In genomic region chr13:62856850-62857249, GRCm38 (mm10) we compare ENCODE assay signal across 9 mouse cellular contexts. TPM values are rescaled to one million over a fixed set of nuclear protein-coding genes. Genes with fewer than 3 reads are reported as not detected.
DNase-seq lines count a peak whose midpoint lies in the region; ATAC-seq and TF ChIP-seq lines count a peak whose summit lies in the region.
"Had no signal": no experiment of that assay in that cellular context is flagged by ENCODE, and none has a peak within 500 bp of the region (broad histone marks: within the 10 kb centered on the region; RNA-seq: fewer than 3 reads in every experiment).

No protein-coding gene starts in this region.

- H3K9ac ChIP-seq in hindbrain, embryonic 13.5 days, result no peak overlapping the region
- no peak overlapping the region for H3K9ac ChIP-seq in hindbrain, postnatal 0 days (replicated peaks; ENCODE audit: low read length)
- no peak overlapping the region for H3K9ac ChIP-seq in midbrain, embryonic 13.5 days (replicated peaks)

- peak; percentile 16 for ATAC-seq in hindbrain, embryonic 13.5 days (ENCODE audit: low FRiP score)
- no peak for ATAC-seq in hindbrain, postnatal 0 days
- peak; percentile 19; the same call in 1 of the 2 replicates for ATAC-seq in midbrain, embryonic 13.5 days

- WGBS in hindbrain, embryonic 13.5 days, result 91% methylated on average over 14 of the region's 14 CpGs
- 83% methylated on average over 14 of the region's 14 CpGs for WGBS in hindbrain, postnatal 0 days
- WGBS in midbrain, embryonic 13.5 days, result 90% methylated on average over 14 of the region's 14 CpGs
- WGBS in midbrain, embryonic 10.5 days, result 90% methylated on average over 14 of the region's 14 CpGs

- H3K4me2 ChIP-seq in hindbrain, embryonic 13.5 days, result no peak overlapping the region
- H3K4me2 ChIP-seq in hindbrain, postnatal 0 days (ENCODE audit: low read depth, low read length), result no peak overlapping the region
- H3K4me2 ChIP-seq in midbrain, embryonic 13.5 days (replicated peaks), result no peak overlapping the region

- TF ChIP-seq CTCF in hindbrain, postnatal 0 days (IDR thresholded peaks at IDR 0.05; ENCODE audit: low read depth), result no peak

- H3K4me1 ChIP-seq in hindbrain, embryonic 13.5 days (replicated peaks), result no peaks in the 10 kb centered on the region; the same call in 1 of the 2 replicates
- H3K4me1 ChIP-seq in hindbrain, postnatal 0 days (ENCODE audit: insufficient read depth, low read length), result no peaks in the 10 kb centered on the region
- H3K4me1 ChIP-seq in midbrain, embryonic 13.5 days (replicated peaks), result no peaks in the 10 kb centered on the region
- no peaks in the 10 kb centered on the region; the same call in 1 of the 2 replicates for H3K4me1 ChIP-seq in midbrain, embryonic 10.5 days

- H3K36me3 ChIP-seq in hindbrain, embryonic 13.5 days, result no peaks in the 10 kb centered on the region
- no peaks in the 10 kb centered on the region for H3K36me3 ChIP-seq in hindbrain, postnatal 0 days (ENCODE audit: insufficient read depth, low read length)
- no peaks in the 10 kb centered on the region for H3K36me3 ChIP-seq in midbrain, embryonic 13.5 days
- no peaks in the 10 kb centered on the region for H3K36me3 ChIP-seq in midbrain, embryonic 10.5 days

- no peak for DNase-seq in hindbrain, postnatal 0 days (ENCODE audit: low spot score)
- DNase-seq in midbrain, embryonic 10.5 days (ENCODE audit: low spot score), result no peak
- DNase-seq in gastrocnemius, postnatal 36 days, result peak; percentile 25 to 41
- peak; percentile 77 for DNase-seq in skeletal muscle tissue, adult 2 months (ENCODE audit: low read depth, low spot score)
- no peak for DNase-seq in thymus, adult 18-20 months

- intact Hi-C loops in gastrocnemius, postnatal 36 days (cut with DNase I), result loop anchor here (5.0 kb wide), 1 partner anchor 390 kb away; the partner anchor contains the start of gene Gm49359

- no peak overlapping the region for H3K27ac ChIP-seq in hindbrain, embryonic 13.5 days
- no peak overlapping the region for H3K27ac ChIP-seq in hindbrain, postnatal 0 days
- no peak overlapping the region for H3K27ac ChIP-seq in midbrain, embryonic 13.5 days
- H3K27ac ChIP-seq in midbrain, embryonic 10.5 days (replicated peaks), result no peak overlapping the region

- H3K9me3 ChIP-seq in hindbrain, embryonic 13.5 days, result no peaks in the 10 kb centered on the region
- no peaks in the 10 kb centered on the region for H3K9me3 ChIP-seq in hindbrain, postnatal 0 days (ENCODE audit: low read length)
- H3K9me3 ChIP-seq in midbrain, embryonic 13.5 days, result no peaks in the 10 kb centered on the region
- no peaks in the 10 kb centered on the region for H3K9me3 ChIP-seq in midbrain, embryonic 10.5 days (replicated peaks)

- H3K27me3 ChIP-seq in hindbrain, embryonic 13.5 days, result no peaks in the 10 kb centered on the region
- H3K27me3 ChIP-seq in hindbrain, postnatal 0 days (ENCODE audit: insufficient read depth, low read length), result no peaks in the 10 kb centered on the region
- H3K27me3 ChIP-seq in midbrain, embryonic 13.5 days, result no peaks in the 10 kb centered on the region
- H3K27me3 ChIP-seq in midbrain, embryonic 10.5 days (ENCODE audit: low read depth, poor library complexity, severe bottlenecking), result no peaks in the 10 kb centered on the region

- no peak overlapping the region for H3K4me3 ChIP-seq in hindbrain, embryonic 13.5 days
- H3K4me3 ChIP-seq in hindbrain, postnatal 0 days (ENCODE audit: low read length), result no peak overlapping the region
- H3K4me3 ChIP-seq in midbrain, embryonic 13.5 days (replicated peaks), result no peak overlapping the region
- no peak overlapping the region for H3K4me3 ChIP-seq in midbrain, embryonic 10.5 days
- H3K4me3 ChIP-seq: myocyte had no signal

RNA-seq across cellular contexts. Expression of gene Fbp2, which starts 1.4 kb away (rescaled TPM):
- 0.14 and 0.93 TPM in 2 replicates for polyA plus RNA-seq in hindbrain, embryonic 13.5 days (2015; fragmentation: Nextera tagmentation; extraction: Ambion mirVana)
- total RNA-seq in hindbrain, postnatal 0 days (2014; rRNA removed), result 0.50 and 0.78 TPM in 2 replicates
- polyA plus RNA-seq in hindbrain, postnatal 0 days (2015; fragmentation: Nextera tagmentation; extraction: Ambion mirVana), result 1.1 TPM in 2 replicates
- polyA plus RNA-seq in midbrain, embryonic 13.5 days (2015; fragmentation: Nextera tagmentation; extraction: Ambion mirVana), result 0.44 TPM in 1 of 2 replicates, not detected in the other
- polyA plus RNA-seq in midbrain, embryonic 10.5 days (2016; fragmentation: Nextera tagmentation; extraction: Ambion mirVana), result not detected in 2 replicates
- 10 to 100 TPM; 45.8 to 86.2 TPM for total RNA-seq in gastrocnemius, postnatal 36 days (2021)
- total RNA-seq: layer of hippocampus, postnatal 25 days had no signal

RNA-seq across cellular contexts. Expression of gene Fbp1, which starts 31.2 kb away (rescaled TPM):
- polyA plus RNA-seq in hindbrain, embryonic 13.5 days (2015; fragmentation: Nextera tagmentation; extraction: Ambion mirVana), result 0.35 and 0.70 TPM in 2 replicates
- total RNA-seq in hindbrain, postnatal 0 days (2014; rRNA removed), result 2.1 TPM in 1 of 2 replicates, not detected in the other
- polyA plus RNA-seq in hindbrain, postnatal 0 days (2015; fragmentation: Nextera tagmentation; extraction: Ambion mirVana), result 0.50 and 0.78 TPM in 2 replicates
- not detected in 2 replicates for polyA plus RNA-seq in midbrain, embryonic 13.5 days (2015; fragmentation: Nextera tagmentation; extraction: Ambion mirVana)
- 0.10 TPM in 1 of 2 replicates, not detected in the other for polyA plus RNA-seq in midbrain, embryonic 10.5 days (2016; fragmentation: Nextera tagmentation; extraction: Ambion mirVana)
- not detected for total RNA-seq in gastrocnemius, postnatal 36 days (2021)
- polyA plus RNA-seq: myocyte had no signal

Comparison
In these comparisons a context has a peak if more than half of its experiments do, and no peak if none do; other contexts are left out.
1. DNase-seq: peak in gastrocnemius, postnatal 36 days (2 of 2) and skeletal muscle tissue, adult 2 months (single experiment); none in hindbrain, postnatal 0 days (single experiment), midbrain, embryonic 10.5 days (single experiment) and thymus, adult 18-20 months (0 of 2).